Mouse (Mus musculus) forebrain, postnatal 0 days (tissue): Measurements from ENCODE around the gene Alox5. TPM values are rescaled to one million over a fixed set of nuclear protein-coding genes. Genes with fewer than 3 reads are reported as not detected.

Experiments used
- ATAC-seq: fragments of 200-750 bp; cut with Nextera tagmentation; 2 replicates; pipeline ENCODE4 v1.8.0; 2017; ENCODE audit warnings: mild to moderate bottlenecking, moderate library complexity
- DNase-seq: peaks from one replicate; pipeline ENCODE4 v3.0.0-alpha.2; 2015
- H3K27ac ChIP-seq: fragments of 300-500 bp; sonication (generic); 2 replicates; pipeline ENCODE4 v1.5.1; 2014; ENCODE audit warnings: low read depth, mild to moderate bottlenecking, antibody characterized with exemption, low read length, moderate library complexity, mixed read lengths
- H3K27me3 ChIP-seq: fragments of 300-500 bp; sonication (generic); 2 replicates; pipeline ENCODE4 v1.6.1; 2014; ENCODE audit warnings: mild to moderate bottlenecking, low read length, mixed read lengths; ENCODE audit not compliant: insufficient read depth
- H3K36me3 ChIP-seq: fragments of 300-500 bp; sonication (generic); 2 replicates; pipeline ENCODE4 v1.6.1; 2014; ENCODE audit warnings: mild to moderate bottlenecking, moderate library complexity; ENCODE audit not compliant: insufficient read depth
- H3K4me1 ChIP-seq: fragments of 300-500 bp; sonication (generic); 2 replicates; pipeline ENCODE4 v1.6.1; 2014; ENCODE audit warnings: antibody characterized with exemption; ENCODE audit not compliant: insufficient read depth
- H3K4me2 ChIP-seq: fragments of 300-500 bp; sonication (generic); 2 replicates; pipeline ENCODE4 v1.6.1; 2014; ENCODE audit warnings: low read depth, mild to moderate bottlenecking, moderate library complexity
- H3K4me3 ChIP-seq: fragments of 300-500 bp; sonication (generic); 2 replicates; pipeline ENCODE4 v1.5.1; 2014; ENCODE audit warnings: low read depth, low read length, mixed read lengths
- H3K9ac ChIP-seq: fragments of 300-500 bp; sonication (generic); 2 replicates; pipeline ENCODE4 v1.6.1; 2014; ENCODE audit warnings: mild to moderate bottlenecking
- H3K9me3 ChIP-seq: fragments of 300-500 bp; sonication (generic); 2 replicates; pipeline ENCODE4 v1.6.1; 2016; ENCODE audit warnings: low read length
- CTCF ChIP-seq: sonication (generic); IDR thresholded peaks from 2 replicates; pipeline ENCODE4 v1.5.1; 2016; ENCODE audit warnings: antibody characterized with exemption, control low read depth, low read depth
- WGBS: fragments of 180-500 bp; shearing (Covaris S2); extraction: QIAGEN DNeasy Blood & Tissue Kit; methylation state at CpG from one replicate; pipeline ENCODE4 v1.1.7; 2014; 5-methylcytosine and 5-hydroxymethylcytosine counted together
- polyA plus RNA-seq: library from polyadenylated mRNA; unstranded; fragments of >200 nt; fragmentation: Nextera tagmentation; extraction: Ambion mirVana; gene quantifications from 2 replicates; pipeline ENCODE4 v1.2.1, GENCODE M21; 2015
- total RNA-seq: library from RNA; depleted of rRNA; stranded (reverse); fragments of >200 nt; gene quantifications from 2 replicates; pipeline ENCODE4 v1.2.3, GENCODE M21; 2014

The Alox5 gene
- total and polyA plus RNA-seq, 2 experiments from 2014 or later: 0.81 to 1.2 TPM

- no peak overlapping the region for H3K4me2 ChIP-seq
- DNase-seq (no peak), ATAC-seq (no peak)
- peaks cover 7% of the 10 kb centered on the region; the same call in 1 of the 2 replicates for H3K36me3 ChIP-seq
- H3K4me1 ChIP-seq: no peaks in the 10 kb centered on the region
- TF ChIP-seq CTCF: no peak
- H3K9me3 ChIP-seq: no peaks in the 10 kb centered on the region
- no peak overlapping the region for H3K4me3 ChIP-seq
- no peak overlapping the region for H3K27ac ChIP-seq
- H3K27me3 ChIP-seq: no peaks in the 10 kb centered on the region
- H3K9ac ChIP-seq: no peak overlapping the region
These were observed 86.4 kb downstream of the Alox5 start for GRCm38 (mm10) chr6:116374618-116375017.

- no peak for DNase-seq
- 89% methylated on average over 1 of the region's 1 CpGs for WGBS
- H3K4me1 ChIP-seq: no peaks in the 10 kb centered on the region
- no peak for ATAC-seq
- TF ChIP-seq CTCF: no peak
- no peak overlapping the region for H3K4me2 ChIP-seq
- H3K9me3 ChIP-seq: no peaks in the 10 kb centered on the region
- H3K9ac ChIP-seq: no peak overlapping the region
- H3K36me3 ChIP-seq: peaks cover 7% of the 10 kb centered on the region; the same call in 1 of the 2 replicates
- H3K27me3 ChIP-seq: no peaks in the 10 kb centered on the region
- H3K4me3 ChIP-seq: no peak overlapping the region
- H3K27ac ChIP-seq: no peak overlapping the region
These were observed 86.8 kb downstream of the Alox5 start for GRCm38 (mm10) chr6:116374136-116374535.

- Histone ChIP-seq H3K4me3 (no peak overlapping the region), H3K27ac (no peak overlapping the region), H3K27me3 (no peaks in the 10 kb centered on the region), H3K36me3 (no peaks in the 10 kb centered on the region), H3K4me2 (no peak overlapping the region), H3K9ac (no peak overlapping the region), H3K4me1 (no peaks in the 10 kb centered on the region), H3K9me3 (no peaks in the 10 kb centered on the region)
- DNase-seq: no peak
- no peak for TF ChIP-seq CTCF
- 95% methylated on average over 3 of the region's 3 CpGs for WGBS
- no peak for ATAC-seq
These were observed 89.5 kb downstream of the Alox5 start for GRCm38 (mm10) chr6:116371500-116371899.

GRCm38 (mm10) chr6:116370216-116370976 lies 90.6 kb downstream of the Alox5 start:
- H3K4me2 ChIP-seq: no peak overlapping the region
- H3K27me3 ChIP-seq: no peaks in the 10 kb centered on the region
- H3K9me3 ChIP-seq: no peaks in the 10 kb centered on the region
- 93% methylated on average over 6 of the region's 6 CpGs for WGBS
- no peak for TF ChIP-seq CTCF
- H3K27ac ChIP-seq: no peak overlapping the region
- no peaks in the 10 kb centered on the region for H3K36me3 ChIP-seq
- ATAC-seq: no peak
- H3K4me1 ChIP-seq: no peaks in the 10 kb centered on the region
- H3K4me3 ChIP-seq: no peak overlapping the region
- DNase-seq: no peak
- H3K9ac ChIP-seq: no peak overlapping the region

GRCm38 (mm10) chr6:116369811-116370210 lies 91.2 kb downstream of the Alox5 start:
- no peak overlapping the region for H3K9ac ChIP-seq
- H3K4me2 ChIP-seq: no peak overlapping the region
- whole genome bisulfite sequencing: 92% methylated on average over 1 of the region's 1 CpGs
- H3K27ac ChIP-seq: no peak overlapping the region
- H3K4me3 ChIP-seq: no peak overlapping the region
- H3K9me3 ChIP-seq: no peaks in the 10 kb centered on the region
- no peaks in the 10 kb centered on the region for H3K27me3 ChIP-seq
- no peak for TF ChIP-seq CTCF
- DNase-seq: no peak
- no peaks in the 10 kb centered on the region for H3K4me1 ChIP-seq
- no peaks in the 10 kb centered on the region for H3K36me3 ChIP-seq
- no peak for ATAC-seq

- WGBS: 80% methylated on average over 11 of the region's 11 CpGs
- Histone ChIP-seq H3K4me1 (no peaks in the 10 kb centered on the region), H3K4me2 (no peak overlapping the region), H3K27ac (no peak overlapping the region), H3K27me3 (no peaks in the 10 kb centered on the region), H3K4me3 (no peak overlapping the region), H3K9me3 (no peaks in the 10 kb centered on the region), H3K36me3 (no peaks in the 10 kb centered on the region), H3K9ac (no peak overlapping the region)
- no peak for ATAC-seq
- no peak for DNase-seq
- no peak for TF ChIP-seq CTCF
These were observed 93.0 kb downstream of the Alox5 start for GRCm38 (mm10) chr6:116367971-116368370.

- DNase-seq (no peak), ATAC-seq (no peak)
- Histone ChIP-seq H3K4me3 (no peak overlapping the region), H3K4me1 (no peaks in the 10 kb centered on the region), H3K9ac (no peak overlapping the region), H3K27me3 (no peaks in the 10 kb centered on the region), H3K9me3 (no peaks in the 10 kb centered on the region), H3K27ac (no peak overlapping the region), H3K36me3 (no peaks in the 10 kb centered on the region), H3K4me2 (no peak overlapping the region)
- WGBS: 88% methylated on average over 4 of the region's 4 CpGs
- TF ChIP-seq CTCF: no peak
These were observed 99.0 kb downstream of the Alox5 start for GRCm38 (mm10) chr6:116361993-116362392.
